Mouse (Mus musculus): ENCODE results near the gene Fam83e.

- no peak for TF ChIP-seq MYOG (IDR thresholded peaks at IDR 0.05; ENCODE audit: control insufficient read depth in 1 of 3, insufficient read depth in 1 of 3, insufficient read length in 2 of 3, low read depth in 2 of 3)
- no peak for TF ChIP-seq POLR2AphosphoS2 (IDR thresholded peaks at IDR 0.05; ENCODE audit: insufficient read length, low read depth)
- TF ChIP-seq POLR2A (IDR thresholded peaks at IDR 0.05; ENCODE audit: insufficient read length, low read depth), result no peak
- no peak for TF ChIP-seq TCF12 (IDR thresholded peaks at IDR 0.05; ENCODE audit: insufficient read depth, poor library complexity, severe bottlenecking)
- no peak for TF ChIP-seq E2F4 (IDR thresholded peaks at IDR 0.05; ENCODE audit: insufficient read depth)
- TF ChIP-seq MYOD1 (IDR thresholded peaks at IDR 0.05; ENCODE audit: control insufficient read depth in 1 of 3, insufficient read length in 2 of 3, low read depth in 2 of 3), result no peak
These were observed 4.6 kb upstream of the Fam83e start for GRCm38 (mm10) chr7:45716460-45716857.

Measured in myocyte (in vitro differentiated cells).